Mouse (Mus musculus) myocyte (in vitro differentiated cells): ENCODE data around the gene Rab2b. TPM values are rescaled to one million over a fixed set of nuclear protein-coding genes. Genes with fewer than 3 reads are reported as not detected.

Experiments
- H3K27me3 ChIP-seq: one replicate; pipeline ENCODE4 v1.6.1; 2011; ENCODE audit not compliant: control insufficient read depth, insufficient read depth, insufficient read length
- H3K36me3 ChIP-seq: one replicate; pipeline ENCODE4 v1.6.1; 2011; ENCODE audit not compliant: control insufficient read depth, insufficient read depth
- H3K4me2 ChIP-seq: one replicate; pipeline ENCODE4 v1.6.1; 2011; ENCODE audit warnings: low read depth, control low read depth
- H3K4me3 ChIP-seq: one replicate; pipeline ENCODE4 v1.5.1; 2011; ENCODE audit warnings: mild to moderate bottlenecking, control low read depth, moderate library complexity
- H3K79me2 ChIP-seq: one replicate; pipeline ENCODE4 v1.6.1; 2011; ENCODE audit not compliant: control insufficient read depth, insufficient read depth
- H3ac ChIP-seq: one replicate; pipeline ENCODE4 v1.6.1; 2011; ENCODE audit not compliant: control insufficient read depth, insufficient read length
- CEBPB ChIP-seq: IDR thresholded peaks from 2 replicates; pipeline ENCODE4 v1.6.1; 2011; ENCODE audit warnings: mild to moderate bottlenecking, moderate library complexity; ENCODE audit not compliant: poor library complexity, insufficient read depth, severe bottlenecking
- E2F4 ChIP-seq: IDR thresholded peaks from one replicate; pipeline ENCODE4 v1.6.1; 2011; ENCODE audit warnings: mild to moderate bottlenecking, control low read depth, moderate library complexity; ENCODE audit not compliant: insufficient read depth
- MAX ChIP-seq: IDR thresholded peaks from one replicate; pipeline ENCODE4 v1.6.1; 2011; ENCODE audit warnings: low read depth, mild to moderate bottlenecking, control low read depth
- MYOD1 ChIP-seq, 3 experiments: IDR thresholded peaks; one replicate each; pipeline ENCODE4 v1.6.1; 2011; ENCODE audit warnings: control low read depth in 2 of 3, low read depth in 2 of 3, mild to moderate bottlenecking in 2 of 3, moderate library complexity in 1 of 3; ENCODE audit not compliant: insufficient read length in 2 of 3, control insufficient read depth in 1 of 3
- MYOG ChIP-seq, 3 experiments: IDR thresholded peaks; one replicate each; pipeline ENCODE4 v1.6.1; 2011; ENCODE audit warnings: control low read depth in 2 of 3, low read depth in 2 of 3, mild to moderate bottlenecking in 2 of 3; ENCODE audit not compliant: insufficient read length in 2 of 3, control insufficient read depth in 1 of 3, insufficient read depth in 1 of 3
- POLR2A ChIP-seq: IDR thresholded peaks from one replicate; pipeline ENCODE4 v1.6.1; 2011; ENCODE audit warnings: low read depth, mild to moderate bottlenecking, control low read depth, moderate library complexity; ENCODE audit not compliant: insufficient read length
- POLR2AphosphoS2 ChIP-seq: IDR thresholded peaks from one replicate; pipeline ENCODE4 v1.6.1; 2011; ENCODE audit warnings: low read depth, control low read depth; ENCODE audit not compliant: insufficient read length
- REST ChIP-seq: IDR thresholded peaks from one replicate; pipeline ENCODE4 v1.6.1; 2011; ENCODE audit warnings: mild to moderate bottlenecking, control low read depth, moderate library complexity; ENCODE audit not compliant: insufficient read depth, insufficient read length
- SRF ChIP-seq: IDR thresholded peaks from one replicate; pipeline ENCODE4 v1.6.1; 2011; ENCODE audit warnings: low read depth; ENCODE audit not compliant: control insufficient read depth, insufficient read length
- TCF12 ChIP-seq: IDR thresholded peaks from one replicate; pipeline ENCODE4 v1.6.1; 2011; ENCODE audit warnings: mild to moderate bottlenecking, control low read depth; ENCODE audit not compliant: poor library complexity, insufficient read depth, severe bottlenecking
- TCF3 ChIP-seq: IDR thresholded peaks from one replicate; pipeline ENCODE4 v1.6.1; 2011; ENCODE audit warnings: low read depth, control low read depth; ENCODE audit not compliant: insufficient read length
- USF1 ChIP-seq: IDR thresholded peaks from one replicate; pipeline ENCODE4 v1.6.1; 2011; ENCODE audit warnings: low read depth, mild to moderate bottlenecking, control low read depth, moderate library complexity
- polyA plus RNA-seq: library from polyadenylated mRNA; unstranded; fragments of >200 nt; fragmentation: generic; extraction: Trizol; gene quantifications from one replicate; pipeline ENCODE4 v1.2.1, GENCODE M21; 2012; ENCODE audit warnings: missing spikeins

Rab2b gene
- polyA plus RNA-seq, 1 experiment: 4.9 TPM

- Histone ChIP-seq H3K36me3 (no peaks in the 10 kb centered on the region), H3ac (no peak overlapping the region), H3K4me3 (no peak overlapping the region), H3K27me3 (peaks cover 19% of the 10 kb centered on the region), H3K4me2 (peak overlapping the region; percentile 12), H3K79me2 (no peaks in the 10 kb centered on the region)
- TF ChIP-seq USF1: no peak
- TF ChIP-seq POLR2AphosphoS2: no peak
- no peak for TF ChIP-seq MYOG (IDR thresholded peaks at IDR 0.05; ENCODE audit: control insufficient read depth in 1 of 3, insufficient read depth in 1 of 3, insufficient read length in 2 of 3, low read depth in 2 of 3)
- TF ChIP-seq TCF12: no peak
- TF ChIP-seq SRF: no peak
- no peak for TF ChIP-seq E2F4
- TF ChIP-seq REST: no peak
- TF ChIP-seq TCF3: no peak
- TF ChIP-seq POLR2A: no peak
- TF ChIP-seq CEBPB: no peak
- TF ChIP-seq MAX: no peak
- TF ChIP-seq MYOD1 (IDR thresholded peaks at IDR 0.05; ENCODE audit: control insufficient read depth in 1 of 3, insufficient read length in 2 of 3, low read depth in 2 of 3): no peak
Observed at GRCm38 (mm10) chr14:52319361-52319760, 40.0 kb upstream of the Rab2b start.

GRCm38 (mm10) chr14:52316441-52317225 lies 37.3 kb upstream of the Rab2b start:
- Histone ChIP-seq H3ac (no peak overlapping the region), H3K79me2 (no peaks in the 10 kb centered on the region), H3K4me2 (peak overlapping the region; percentile 82), H3K27me3 (no peaks in the 10 kb centered on the region), H3K36me3 (no peaks in the 10 kb centered on the region), H3K4me3 (peak overlapping the region; percentile 34)
- TF ChIP-seq MYOD1 (IDR thresholded peaks at IDR 0.05; ENCODE audit: control insufficient read depth in 1 of 3, insufficient read length in 2 of 3, low read depth in 2 of 3): no peak
- TF ChIP-seq USF1: no peak

DNA sequence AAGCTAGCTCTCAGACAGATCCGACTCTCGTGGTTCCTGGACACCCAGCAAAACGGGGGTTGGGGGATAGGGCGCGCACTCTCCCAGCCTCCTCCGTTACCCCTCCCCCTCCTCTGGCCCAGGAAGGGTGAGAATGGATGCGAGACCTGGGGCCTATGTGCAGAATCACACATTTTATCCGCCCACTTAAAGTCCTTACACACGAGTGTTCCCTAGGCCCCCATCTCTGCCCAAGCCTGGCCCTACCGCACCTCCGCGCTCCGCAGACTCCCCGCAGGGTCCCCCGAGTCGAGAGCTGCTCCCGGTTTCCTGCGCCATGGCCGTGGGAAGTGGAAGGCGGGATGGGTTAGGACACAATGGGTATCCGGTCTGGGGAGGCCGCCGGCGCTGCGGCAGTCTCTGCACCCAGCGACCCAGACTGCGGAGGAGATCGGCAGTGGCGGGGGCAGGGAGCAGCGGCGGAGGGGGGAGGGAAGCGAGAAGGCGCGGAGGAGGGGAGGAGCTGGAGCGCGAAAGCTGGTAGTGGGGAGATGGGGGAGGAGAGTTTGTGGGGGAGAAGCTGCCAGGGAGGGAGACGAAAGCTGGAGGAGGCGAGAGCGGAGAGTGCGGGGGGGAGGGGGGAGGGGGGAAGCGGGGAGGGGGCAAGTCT lies 36.6 kb upstream of the Rab2b start:
- H3ac ChIP-seq: peak overlapping the region; percentile 4
- no peaks in the 10 kb centered on the region for H3K27me3 ChIP-seq
- peak overlapping the region; percentile 82 for H3K4me2 ChIP-seq
- H3K36me3 ChIP-seq: no peaks in the 10 kb centered on the region
- H3K79me2 ChIP-seq: no peaks in the 10 kb centered on the region
- TF ChIP-seq MAX (no peak), MYOD1 (IDR thresholded peaks at IDR 0.05; ENCODE audit: control insufficient read depth in 1 of 3, insufficient read length in 2 of 3, low read depth in 2 of 3) (no peak), REST (no peak), USF1 (no peak), MYOG (IDR thresholded peaks at IDR 0.05; ENCODE audit: control insufficient read depth in 1 of 3, insufficient read depth in 1 of 3, insufficient read length in 2 of 3, low read depth in 2 of 3) (no peak), E2F4 (no peak), POLR2A (peak; percentile 48), TCF3 (no peak), TCF12 (no peak)
- H3K4me3 ChIP-seq: peak overlapping the region; percentile 34

DNA sequence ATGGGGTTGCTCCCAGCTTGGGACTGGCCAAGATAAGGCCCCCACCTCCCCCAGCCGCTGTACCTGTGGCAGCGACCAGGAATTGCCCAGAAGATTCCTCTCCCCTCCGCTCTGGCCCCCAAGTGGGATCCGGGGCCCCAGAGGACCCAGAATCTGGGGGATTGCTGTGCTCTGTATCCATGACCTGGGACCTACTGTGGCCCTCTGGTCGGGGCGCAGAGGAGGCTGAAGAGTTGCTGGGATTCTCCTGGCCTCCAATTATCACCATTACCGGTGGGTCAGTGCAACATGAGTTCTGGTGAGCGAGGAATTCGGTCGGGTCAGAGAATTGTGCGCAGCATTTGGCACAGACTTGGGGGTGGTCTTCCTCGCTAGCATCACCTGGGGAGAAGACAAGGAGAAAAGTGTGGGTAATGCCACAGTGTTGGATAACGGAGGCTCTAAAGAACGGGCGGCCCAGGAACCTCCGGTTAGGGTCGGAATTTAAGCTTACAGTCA lies 36.0 kb upstream of the Rab2b start:
- H3K79me2 ChIP-seq: no peaks in the 10 kb centered on the region
- peak overlapping the region; percentile 63 for H3K4me2 ChIP-seq
- H3K4me3 ChIP-seq: peak overlapping the region; percentile 34
- H3ac ChIP-seq: peak overlapping the region; percentile 4
- no peaks in the 10 kb centered on the region for H3K27me3 ChIP-seq
- TF ChIP-seq CEBPB: no peak
- no peak for TF ChIP-seq POLR2A
- H3K36me3 ChIP-seq: no peaks in the 10 kb centered on the region

GRCm38 (mm10) chr14:52314808-52315150 lies 35.4 kb upstream of the Rab2b start:
- no peaks in the 10 kb centered on the region for H3K36me3 ChIP-seq
- no peaks in the 10 kb centered on the region for H3K79me2 ChIP-seq
- no peaks in the 10 kb centered on the region for H3K27me3 ChIP-seq
- no peak overlapping the region for H3K4me2 ChIP-seq
- peak overlapping the region; percentile 34 for H3K4me3 ChIP-seq
- no peak overlapping the region for H3ac ChIP-seq
- no peak for TF ChIP-seq REST
- TF ChIP-seq SRF: no peak
- no peak for TF ChIP-seq MAX
- no peak for TF ChIP-seq USF1
- TF ChIP-seq TCF12: no peak
- TF ChIP-seq CEBPB: no peak
